Mouse (Mus musculus): ENCODE measurements around the gene Mthfd1l.

- TF ChIP-seq POLR2A (IDR thresholded peaks at IDR 0.05; ENCODE audit: low read depth, low read length) (no peak), CTCF (conservative IDR thresholded peaks at IDR 0.05; ENCODE audit: insufficient read depth, insufficient read length, low read depth, low read length) (0 out of 2 replicates have a peak, but pooled peaks have one; percentile 16)
These were observed 14.3 kb upstream of the Mthfd1l start for GRCm38 (mm10) chr10:3958591-3958990.

Measured in kidney, adult 2 months (tissue).